In genomic region chr10:127312356-127312676, GRCm38 (mm10) we compare ENCODE assay signal across 8 mouse cellular contexts. TPM values are rescaled to one million over a fixed set of nuclear protein-coding genes. Genes with fewer than 3 reads are reported as not detected.
DNase-seq lines count a peak whose midpoint lies in the region; ATAC-seq lines count a peak whose summit lies in the region.

No protein-coding gene starts in this region.

- peak overlapping the region; percentile 91 for H3K4me3 ChIP-seq in hindbrain, embryonic 15.5 days

- no peaks in the 10 kb centered on the region for H3K27me3 ChIP-seq in hindbrain, embryonic 15.5 days

- no peaks in the 10 kb centered on the region for H3K9me3 ChIP-seq in hindbrain, embryonic 15.5 days

- 0 out of 2 replicates have a peak, but pooled peaks have one; percentile 10 for ATAC-seq in hindbrain, embryonic 15.5 days (ENCODE audit: low FRiP score, low read depth)

- DNase-seq in ZHBTc4 (ENCODE audit: low read depth, low spot score), result peak; percentile 97
- DNase-seq in cerebellum, postnatal 36 days, result peak; percentile 78 to 85
- DNase-seq in frontal cortex, postnatal 36 days (ENCODE audit: low spot score in 2 of 2), result peak; percentile 75 to 80
- peak; percentile 66 to 74 for DNase-seq in layer of hippocampus, postnatal 36 days
- peak; percentile 95 for DNase-seq in lung, postnatal 36 days
- peak; percentile 96 for DNase-seq in retina, embryonic 14.5 days (ENCODE audit: low spot score)
- peak; percentile 80 to 83 for DNase-seq in thymus, postnatal 36 days

- H3K4me1 ChIP-seq in hindbrain, embryonic 15.5 days (replicated peaks), result peaks cover 20% of the 10 kb centered on the region

- 3% methylated on average over 4 of the region's 4 CpGs for WGBS in hindbrain, embryonic 15.5 days

- H3K27ac ChIP-seq in hindbrain, embryonic 15.5 days (replicated peaks), result peak overlapping the region; percentile 78

- peaks cover 12% of the 10 kb centered on the region for H3K36me3 ChIP-seq in hindbrain, embryonic 15.5 days

- H3K9ac ChIP-seq in hindbrain, embryonic 15.5 days, result peak overlapping the region; percentile 92

- H3K4me2 ChIP-seq in hindbrain, embryonic 15.5 days, result peak overlapping the region; percentile 81

RNA-seq across cellular contexts. Expression of gene Mars, which starts 0.7 kb away (rescaled TPM):
- polyA plus RNA-seq in hindbrain, embryonic 15.5 days (2015; fragmentation: Nextera tagmentation; extraction: Ambion mirVana), result 115 and 118 TPM in 2 replicates
- 10 to 100 TPM; 56.1 to 56.4 TPM for total RNA-seq in layer of hippocampus, postnatal 36 days (2021)

RNA-seq across cellular contexts. Expression of gene Arhgap9, which starts 9.4 kb away (rescaled TPM):
- polyA plus RNA-seq in hindbrain, embryonic 15.5 days (2015; fragmentation: Nextera tagmentation; extraction: Ambion mirVana), result 0.86 and 1.5 TPM in 2 replicates
- total RNA-seq in layer of hippocampus, postnatal 36 days (2021), result 1 to 10 TPM in 1 of 2 experiments, under 1 TPM in 1; 0.86 to 1.0 TPM

RNA-seq across cellular contexts. Expression of gene Mbd6, which starts 23.5 kb away (rescaled TPM):
- polyA plus RNA-seq in hindbrain, embryonic 15.5 days (2015; fragmentation: Nextera tagmentation; extraction: Ambion mirVana), result 16.1 and 17.5 TPM in 2 replicates
- total RNA-seq in layer of hippocampus, postnatal 36 days (2021), result 10 to 100 TPM; 36.5 to 52.5 TPM

RNA-seq across cellular contexts. Expression of gene Gli1, which starts 29.5 kb away (rescaled TPM):
- 1.6 and 2.0 TPM in 2 replicates for polyA plus RNA-seq in hindbrain, embryonic 15.5 days (2015; fragmentation: Nextera tagmentation; extraction: Ambion mirVana)
- 1 to 10 TPM; 2.4 to 3.2 TPM for total RNA-seq in layer of hippocampus, postnatal 36 days (2021)

RNA-seq across cellular contexts. Expression of gene Inhbe, which starts 41.9 kb away (rescaled TPM):
- 0.09 TPM in 1 of 2 replicates, not detected in the other for polyA plus RNA-seq in hindbrain, embryonic 15.5 days (2015; fragmentation: Nextera tagmentation; extraction: Ambion mirVana)
- total RNA-seq in layer of hippocampus, postnatal 36 days (2021), result not detected

Comparison
In these comparisons a context has a peak if more than half of its experiments do, and no peak if none do; other contexts are left out.
1. Peak in every context shown above with its lines: DNase-seq, ATAC-seq, H3K4me3 ChIP-seq and H3K27ac ChIP-seq.